Mouse (Mus musculus) myocyte (in vitro differentiated cells): ENCODE measurements around the gene Lpp. TPM values are rescaled to one million over a fixed set of nuclear protein-coding genes. Genes with fewer than 3 reads are reported as not detected.

Experiments
- H3K27me3 ChIP-seq: one replicate; pipeline ENCODE4 v1.6.1; 2011; ENCODE audit not compliant: control insufficient read depth, insufficient read depth, insufficient read length
- H3K36me3 ChIP-seq: one replicate; pipeline ENCODE4 v1.6.1; 2011; ENCODE audit not compliant: control insufficient read depth, insufficient read depth
- H3K4me2 ChIP-seq: one replicate; pipeline ENCODE4 v1.6.1; 2011; ENCODE audit warnings: low read depth, control low read depth
- H3K4me3 ChIP-seq: one replicate; pipeline ENCODE4 v1.5.1; 2011; ENCODE audit warnings: mild to moderate bottlenecking, control low read depth, moderate library complexity
- H3K79me2 ChIP-seq: one replicate; pipeline ENCODE4 v1.6.1; 2011; ENCODE audit not compliant: control insufficient read depth, insufficient read depth
- H3ac ChIP-seq: one replicate; pipeline ENCODE4 v1.6.1; 2011; ENCODE audit not compliant: control insufficient read depth, insufficient read length
- CEBPB ChIP-seq: IDR thresholded peaks from 2 replicates; pipeline ENCODE4 v1.6.1; 2011; ENCODE audit warnings: mild to moderate bottlenecking, moderate library complexity; ENCODE audit not compliant: poor library complexity, insufficient read depth, severe bottlenecking
- E2F4 ChIP-seq: IDR thresholded peaks from one replicate; pipeline ENCODE4 v1.6.1; 2011; ENCODE audit warnings: mild to moderate bottlenecking, control low read depth, moderate library complexity; ENCODE audit not compliant: insufficient read depth
- MAX ChIP-seq: IDR thresholded peaks from one replicate; pipeline ENCODE4 v1.6.1; 2011; ENCODE audit warnings: low read depth, mild to moderate bottlenecking, control low read depth
- MYOD1 ChIP-seq, 3 experiments: IDR thresholded peaks; one replicate each; pipeline ENCODE4 v1.6.1; 2011; ENCODE audit warnings: control low read depth in 2 of 3, low read depth in 2 of 3, mild to moderate bottlenecking in 2 of 3, moderate library complexity in 1 of 3; ENCODE audit not compliant: insufficient read length in 2 of 3, control insufficient read depth in 1 of 3
- MYOG ChIP-seq, 3 experiments: IDR thresholded peaks; one replicate each; pipeline ENCODE4 v1.6.1; 2011; ENCODE audit warnings: control low read depth in 2 of 3, low read depth in 2 of 3, mild to moderate bottlenecking in 2 of 3; ENCODE audit not compliant: insufficient read length in 2 of 3, control insufficient read depth in 1 of 3, insufficient read depth in 1 of 3
- POLR2A ChIP-seq: IDR thresholded peaks from one replicate; pipeline ENCODE4 v1.6.1; 2011; ENCODE audit warnings: low read depth, mild to moderate bottlenecking, control low read depth, moderate library complexity; ENCODE audit not compliant: insufficient read length
- POLR2AphosphoS2 ChIP-seq: IDR thresholded peaks from one replicate; pipeline ENCODE4 v1.6.1; 2011; ENCODE audit warnings: low read depth, control low read depth; ENCODE audit not compliant: insufficient read length
- REST ChIP-seq: IDR thresholded peaks from one replicate; pipeline ENCODE4 v1.6.1; 2011; ENCODE audit warnings: mild to moderate bottlenecking, control low read depth, moderate library complexity; ENCODE audit not compliant: insufficient read depth, insufficient read length
- SRF ChIP-seq: IDR thresholded peaks from one replicate; pipeline ENCODE4 v1.6.1; 2011; ENCODE audit warnings: low read depth; ENCODE audit not compliant: control insufficient read depth, insufficient read length
- TCF12 ChIP-seq: IDR thresholded peaks from one replicate; pipeline ENCODE4 v1.6.1; 2011; ENCODE audit warnings: mild to moderate bottlenecking, control low read depth; ENCODE audit not compliant: poor library complexity, insufficient read depth, severe bottlenecking
- TCF3 ChIP-seq: IDR thresholded peaks from one replicate; pipeline ENCODE4 v1.6.1; 2011; ENCODE audit warnings: low read depth, control low read depth; ENCODE audit not compliant: insufficient read length
- USF1 ChIP-seq: IDR thresholded peaks from one replicate; pipeline ENCODE4 v1.6.1; 2011; ENCODE audit warnings: low read depth, mild to moderate bottlenecking, control low read depth, moderate library complexity
- polyA plus RNA-seq: library from polyadenylated mRNA; unstranded; fragments of >200 nt; fragmentation: generic; extraction: Trizol; gene quantifications from one replicate; pipeline ENCODE4 v1.2.1, GENCODE M21; 2012; ENCODE audit warnings: missing spikeins

The Lpp gene
- polyA plus RNA-seq, 1 experiment = 4.8 TPM

GRCm38 (mm10) chr16:24816621-24817020 is 423.3 kb downstream of the Lpp start:
- H3K79me2 ChIP-seq = no peaks in the 10 kb centered on the region
- H3K27me3 ChIP-seq = no peaks in the 10 kb centered on the region
- H3K4me3 ChIP-seq = no peak overlapping the region
- TF ChIP-seq E2F4 = no peak
- TF ChIP-seq MAX = no peak
- TF ChIP-seq TCF12 = no peak
- H3K4me2 ChIP-seq = no peak overlapping the region
- H3K36me3 ChIP-seq = no peaks in the 10 kb centered on the region
- no peak overlapping the region for H3ac ChIP-seq

GRCm38 (mm10) chr16:24817381-24817780 is 424.1 kb downstream of the Lpp start:
- H3K27me3 ChIP-seq = no peaks in the 10 kb centered on the region
- H3K4me3 ChIP-seq = no peak overlapping the region
- H3K79me2 ChIP-seq = no peaks in the 10 kb centered on the region
- no peaks in the 10 kb centered on the region for H3K36me3 ChIP-seq
- TF ChIP-seq POLR2AphosphoS2 (no peak), MYOD1 (IDR thresholded peaks at IDR 0.05; ENCODE audit: control insufficient read depth in 1 of 3, insufficient read length in 2 of 3, low read depth in 2 of 3) (no peak), CEBPB (no peak), REST (no peak), TCF3 (no peak), SRF (no peak), MYOG (IDR thresholded peaks at IDR 0.05; ENCODE audit: control insufficient read depth in 1 of 3, insufficient read depth in 1 of 3, insufficient read length in 2 of 3, low read depth in 2 of 3) (no peak), TCF12 (no peak), MAX (no peak), USF1 (no peak), POLR2A (no peak), E2F4 (no peak)
- H3ac ChIP-seq = no peak overlapping the region
- no peak overlapping the region for H3K4me2 ChIP-seq

GRCm38 (mm10) chr16:24819127-24819526 is 425.8 kb downstream of the Lpp start:
- TF ChIP-seq POLR2AphosphoS2 = no peak
- no peak for TF ChIP-seq MAX
- no peak for TF ChIP-seq MYOG (IDR thresholded peaks at IDR 0.05; ENCODE audit: control insufficient read depth in 1 of 3, insufficient read depth in 1 of 3, insufficient read length in 2 of 3, low read depth in 2 of 3)
- no peak for TF ChIP-seq USF1
- no peak for TF ChIP-seq E2F4
- no peak for TF ChIP-seq TCF12
- TF ChIP-seq POLR2A = no peak
- no peak for TF ChIP-seq TCF3
- no peak for TF ChIP-seq MYOD1 (IDR thresholded peaks at IDR 0.05; ENCODE audit: control insufficient read depth in 1 of 3, insufficient read length in 2 of 3, low read depth in 2 of 3)
- TF ChIP-seq REST = no peak
- no peaks in the 10 kb centered on the region for H3K27me3 ChIP-seq
- H3K36me3 ChIP-seq = no peaks in the 10 kb centered on the region
- no peak overlapping the region for H3ac ChIP-seq
- no peak overlapping the region for H3K4me2 ChIP-seq
- H3K79me2 ChIP-seq = no peaks in the 10 kb centered on the region
- no peak overlapping the region for H3K4me3 ChIP-seq

GRCm38 (mm10) chr16:24822182-24822875 is 429.0 kb downstream of the Lpp start:
- Histone ChIP-seq H3K27me3 (no peaks in the 10 kb centered on the region), H3K4me3 (no peak overlapping the region), H3ac (no peak overlapping the region), H3K4me2 (no peak overlapping the region), H3K36me3 (no peaks in the 10 kb centered on the region), H3K79me2 (no peaks in the 10 kb centered on the region)
- TF ChIP-seq USF1 (no peak), CEBPB (no peak), REST (no peak), SRF (no peak), POLR2AphosphoS2 (no peak), E2F4 (no peak), MYOG (IDR thresholded peaks at IDR 0.05; ENCODE audit: control insufficient read depth in 1 of 3, insufficient read depth in 1 of 3, insufficient read length in 2 of 3, low read depth in 2 of 3) (no peak)

GRCm38 (mm10) chr16:24822918-24823317 is 429.6 kb downstream of the Lpp start:
- no peak for TF ChIP-seq TCF12
- no peaks in the 10 kb centered on the region for H3K79me2 ChIP-seq
- no peak overlapping the region for H3K4me2 ChIP-seq
- H3ac ChIP-seq = no peak overlapping the region
- no peak overlapping the region for H3K4me3 ChIP-seq
- no peaks in the 10 kb centered on the region for H3K27me3 ChIP-seq
- H3K36me3 ChIP-seq = no peaks in the 10 kb centered on the region
